Mouse (Mus musculus): ENCODE data around the gene Arl3. TPM values are rescaled to one million over a fixed set of nuclear protein-coding genes. Genes with fewer than 3 reads are reported as not detected.

The Arl3 gene
- polyA plus RNA-seq, 1 experiment: 81.4 TPM

DNA sequence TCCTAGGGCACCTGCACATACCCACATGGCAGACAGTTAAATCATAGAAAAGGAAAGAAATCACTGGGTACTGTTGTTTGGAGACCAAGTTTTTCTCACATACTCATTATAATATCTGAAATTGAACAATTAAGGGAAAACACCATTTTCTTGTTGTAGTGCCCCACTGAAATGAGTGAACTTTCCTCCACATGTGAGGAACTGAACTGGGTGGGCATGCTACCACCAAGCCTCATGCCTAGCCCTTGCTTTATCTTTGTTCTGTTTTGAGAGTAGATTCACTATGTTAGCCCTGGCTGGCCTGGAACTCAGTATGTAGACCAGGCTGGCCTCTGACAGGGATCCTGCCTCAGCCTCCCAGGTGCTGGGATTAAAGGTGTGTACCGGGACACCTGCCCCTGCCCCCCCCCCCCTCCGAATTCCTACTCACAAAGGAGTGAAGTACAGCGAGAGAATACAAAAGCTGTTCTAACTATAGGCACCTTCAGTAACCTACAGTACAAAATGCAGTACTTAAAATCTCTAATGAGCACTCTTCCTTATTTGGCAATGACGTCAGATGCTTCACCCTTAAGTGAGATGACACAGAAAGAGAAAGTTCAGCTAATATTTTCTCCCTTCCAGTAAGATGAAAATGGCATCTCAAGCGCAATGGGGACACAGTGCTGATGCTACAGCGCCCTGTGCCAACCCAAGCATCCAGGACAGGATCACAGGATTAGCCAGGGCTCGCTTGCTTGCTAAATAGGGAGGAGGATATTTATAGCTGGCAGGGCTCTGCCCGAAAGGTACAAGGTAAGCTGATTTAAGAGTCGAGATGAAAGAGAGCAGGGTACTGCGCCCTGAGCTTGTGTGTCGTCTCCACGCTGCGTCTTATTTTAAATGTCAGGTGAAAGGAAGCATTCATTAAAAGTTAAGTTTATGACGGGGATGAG, 10.2 kb downstream of the Arl3 start:
- H3K79me2 ChIP-seq (ENCODE audit: control insufficient read depth, insufficient read depth): no peaks in the 10 kb centered on the region
- H3K79me3 ChIP-seq (ENCODE audit: low read depth): peaks cover 3% of the 10 kb centered on the region
- no peak for TF ChIP-seq MYOG (IDR thresholded peaks at IDR 0.05; ENCODE audit: control insufficient read depth, extremely low read depth, insufficient read length)
- no peak overlapping the region for H3K4me3 ChIP-seq (ENCODE audit: insufficient read depth, poor library complexity, severe bottlenecking)
- no peak overlapping the region for H3ac ChIP-seq (ENCODE audit: control insufficient read depth, insufficient read length, low read depth)
- no peaks in the 10 kb centered on the region for H3K36me3 ChIP-seq (ENCODE audit: control insufficient read depth, insufficient read depth)
- no peaks in the 10 kb centered on the region for H3K27me3 ChIP-seq (ENCODE audit: control insufficient read depth, insufficient read depth, insufficient read length)

- Histone ChIP-seq H3K27me3 (ENCODE audit: control insufficient read depth, insufficient read depth, insufficient read length) (no peaks in the 10 kb centered on the region), H3ac (ENCODE audit: control insufficient read depth, insufficient read length, low read depth) (no peak overlapping the region), H3K79me3 (ENCODE audit: low read depth) (no peaks in the 10 kb centered on the region), H3K79me2 (ENCODE audit: control insufficient read depth, insufficient read depth) (no peaks in the 10 kb centered on the region), H3K4me3 (ENCODE audit: insufficient read depth, poor library complexity, severe bottlenecking) (no peak overlapping the region), H3K36me3 (ENCODE audit: control insufficient read depth, insufficient read depth) (no peaks in the 10 kb centered on the region)
- TF ChIP-seq USF1 (IDR thresholded peaks at IDR 0.05; ENCODE audit: low read depth) (no peak), MAX (IDR thresholded peaks at IDR 0.05) (peak; percentile 47), CTCF (IDR thresholded peaks at IDR 0.05; ENCODE audit: control insufficient read depth, insufficient read depth, insufficient read length) (peak; percentile 61)
Measured at GRCm38 (mm10) chr19:46562132-46562531, 10.9 kb downstream of the Arl3 start.

GRCm38 (mm10) chr19:46558631-46559030, 14.4 kb downstream of the Arl3 start:
- Histone ChIP-seq H3K36me3 (ENCODE audit: control insufficient read depth, insufficient read depth) (peaks cover 5% of the 10 kb centered on the region), H3K79me2 (ENCODE audit: control insufficient read depth, insufficient read depth) (no peaks in the 10 kb centered on the region), H3K4me3 (ENCODE audit: insufficient read depth, poor library complexity, severe bottlenecking) (no peak overlapping the region)

DNA sequence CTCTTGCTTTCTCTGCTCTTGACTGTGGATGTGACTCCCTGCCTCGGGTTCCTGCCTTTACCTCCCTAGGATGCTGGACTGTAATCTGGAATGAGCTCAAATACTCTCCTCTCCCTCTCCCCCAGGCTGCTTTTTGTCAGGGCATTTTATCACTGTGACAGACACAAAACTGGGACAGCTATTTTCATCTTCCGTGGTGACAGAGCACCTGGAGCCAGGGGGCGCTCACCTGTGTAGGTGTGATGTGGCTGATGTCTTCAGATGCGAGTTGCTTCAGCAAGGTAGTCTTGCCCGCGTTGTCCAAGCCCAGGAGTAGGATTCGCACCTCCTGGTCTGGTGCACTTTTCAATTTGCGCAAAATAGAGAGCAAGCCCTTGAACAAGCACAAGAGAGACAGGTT, 15.0 kb downstream of the Arl3 start:
- Histone ChIP-seq H3K79me3 (ENCODE audit: low read depth) (no peaks in the 10 kb centered on the region), H3K4me3 (ENCODE audit: insufficient read depth, poor library complexity, severe bottlenecking) (no peak overlapping the region), H3K36me3 (ENCODE audit: control insufficient read depth, insufficient read depth) (peaks cover 5% of the 10 kb centered on the region), H3ac (ENCODE audit: control insufficient read depth, insufficient read length, low read depth) (no peak overlapping the region), H3K79me2 (ENCODE audit: control insufficient read depth, insufficient read depth) (no peaks in the 10 kb centered on the region), H3K27me3 (ENCODE audit: control insufficient read depth, insufficient read depth, insufficient read length) (no peaks in the 10 kb centered on the region)
- TF ChIP-seq USF1 (IDR thresholded peaks at IDR 0.05; ENCODE audit: low read depth) (no peak), MAX (IDR thresholded peaks at IDR 0.05) (no peak), FOSL1 (IDR thresholded peaks at IDR 0.05; ENCODE audit: insufficient read depth, low read length, poor library complexity, severe bottlenecking) (no peak), MYOD1 (IDR thresholded peaks at IDR 0.05; ENCODE audit: control insufficient read depth, insufficient read length, low read depth) (no peak), CEBPB (IDR thresholded peaks at IDR 0.05; ENCODE audit: low read depth) (no peak), MYOG (IDR thresholded peaks at IDR 0.05; ENCODE audit: control insufficient read depth, extremely low read depth, insufficient read length) (no peak), CTCF (IDR thresholded peaks at IDR 0.05; ENCODE audit: control insufficient read depth, insufficient read depth, insufficient read length) (no peak)

More at GRCm38 (mm10) chr19:46558631-46559030, 14.4 kb downstream of the Arl3 start:
- H3K79me3 ChIP-seq (ENCODE audit: low read depth): no peaks in the 10 kb centered on the region
- H3K27me3 ChIP-seq (ENCODE audit: control insufficient read depth, insufficient read depth, insufficient read length): no peaks in the 10 kb centered on the region
- no peak for TF ChIP-seq MYOG (IDR thresholded peaks at IDR 0.05; ENCODE audit: control insufficient read depth, extremely low read depth, insufficient read length)
- TF ChIP-seq CEBPB (IDR thresholded peaks at IDR 0.05; ENCODE audit: low read depth): no peak
- TF ChIP-seq USF1 (IDR thresholded peaks at IDR 0.05; ENCODE audit: low read depth): no peak
- no peak for TF ChIP-seq MAX (IDR thresholded peaks at IDR 0.05)
- H3ac ChIP-seq (ENCODE audit: control insufficient read depth, insufficient read length, low read depth): no peak overlapping the region

GRCm38 (mm10) chr19:46553541-46553955, 19.4 kb downstream of the Arl3 start:
- Histone ChIP-seq H3ac (ENCODE audit: control insufficient read depth, insufficient read length, low read depth) (no peak overlapping the region), H3K36me3 (ENCODE audit: control insufficient read depth, insufficient read depth) (peaks cover 5% of the 10 kb centered on the region), H3K79me3 (ENCODE audit: low read depth) (no peaks in the 10 kb centered on the region), H3K27me3 (ENCODE audit: control insufficient read depth, insufficient read depth, insufficient read length) (no peaks in the 10 kb centered on the region), H3K79me2 (ENCODE audit: control insufficient read depth, insufficient read depth) (no peaks in the 10 kb centered on the region), H3K4me3 (ENCODE audit: insufficient read depth, poor library complexity, severe bottlenecking) (no peak overlapping the region)
- TF ChIP-seq CTCF (IDR thresholded peaks at IDR 0.05; ENCODE audit: control insufficient read depth, insufficient read depth, insufficient read length) (no peak), MYOD1 (IDR thresholded peaks at IDR 0.05; ENCODE audit: control insufficient read depth, insufficient read length, low read depth) (no peak), MYOG (IDR thresholded peaks at IDR 0.05; ENCODE audit: control insufficient read depth, extremely low read depth, insufficient read length) (no peak)

DNA sequence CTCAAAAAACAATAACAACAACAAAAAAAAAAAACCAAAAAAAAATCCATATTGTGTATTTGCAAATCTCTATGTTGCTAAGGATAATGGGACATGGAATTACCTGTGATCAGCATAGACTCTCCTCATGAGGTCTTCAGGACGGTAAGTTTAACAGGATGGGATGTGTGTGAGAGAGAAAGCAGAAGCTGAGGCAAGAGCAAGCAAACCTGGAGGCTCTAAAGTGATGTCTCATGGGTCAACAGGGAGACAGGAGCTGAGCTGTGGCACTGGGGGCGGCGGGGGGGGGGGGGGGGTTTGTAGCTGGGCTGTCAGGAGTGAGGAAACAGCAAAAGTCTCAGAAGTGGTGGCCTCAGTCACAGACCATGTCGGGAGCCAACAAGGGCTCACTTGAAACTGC, 20.5 kb downstream of the Arl3 start:
- Histone ChIP-seq H3K79me3 (ENCODE audit: low read depth) (no peaks in the 10 kb centered on the region), H3K36me3 (ENCODE audit: control insufficient read depth, insufficient read depth) (peaks cover 5% of the 10 kb centered on the region), H3K27me3 (ENCODE audit: control insufficient read depth, insufficient read depth, insufficient read length) (no peaks in the 10 kb centered on the region), H3ac (ENCODE audit: control insufficient read depth, insufficient read length, low read depth) (no peak overlapping the region), H3K79me2 (ENCODE audit: control insufficient read depth, insufficient read depth) (no peaks in the 10 kb centered on the region), H3K4me3 (ENCODE audit: insufficient read depth, poor library complexity, severe bottlenecking) (no peak overlapping the region)
- no peak for TF ChIP-seq MYOG (IDR thresholded peaks at IDR 0.05; ENCODE audit: control insufficient read depth, extremely low read depth, insufficient read length)

Measured in C2C12 (cell line).